Mouse (Mus musculus) megakaryocyte progenitor cell, adult 5-6 weeks (primary cell): Measurements from ENCODE around the gene Mamld1. TPM values are rescaled to one million over a fixed set of nuclear protein-coding genes. Genes with fewer than 3 reads are reported as not detected.
A peak's percentile ranks its signal among the peaks of the same experiment; 100 is the strongest.

Experiments used
- ATAC-seq: replicated peaks from 2 replicates; pipeline ENCODE4 v1.8.0; 2016; ENCODE audit warnings: mild to moderate bottlenecking, moderate TSS enrichment, inconsistent platforms; ENCODE audit not compliant: poor library complexity
- total RNA-seq, 2 experiments: library from RNA; stranded (forward) in 1 of 2; stranded (reverse) in 1 of 2; fragments of 157-497, 149-512 nt in 1 of 2; fragments of 200-1000 nt in 1 of 2; gene quantifications; 2 replicates each; pipeline versions ENCODE4 v1.2.3 to v1.2.4; 2015 to 2017

The Mamld1 gene
- total RNA-seq, 2 experiments from 2014 or later: not detected

DNA sequence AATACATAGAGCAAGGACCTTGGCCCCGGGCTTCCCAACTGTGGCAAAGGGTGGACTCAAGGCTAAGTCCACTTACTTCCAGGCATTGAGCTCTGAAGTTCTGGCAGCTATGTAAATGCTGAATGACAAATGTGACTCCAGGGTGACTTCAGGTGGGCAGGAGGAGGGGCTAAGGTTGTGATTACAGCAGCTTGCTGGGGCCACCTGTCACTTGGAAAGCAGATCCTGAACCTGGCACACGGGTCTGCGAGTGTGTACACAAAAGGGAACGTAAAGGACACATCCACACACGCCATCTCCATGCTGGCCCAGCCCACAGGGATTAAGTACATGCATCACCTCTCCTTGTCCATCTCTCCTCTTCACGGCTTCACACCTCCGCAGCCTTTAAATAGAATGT, 75.0 kb downstream of the Mamld1 start:
- ATAC-seq: no peak

DNA sequence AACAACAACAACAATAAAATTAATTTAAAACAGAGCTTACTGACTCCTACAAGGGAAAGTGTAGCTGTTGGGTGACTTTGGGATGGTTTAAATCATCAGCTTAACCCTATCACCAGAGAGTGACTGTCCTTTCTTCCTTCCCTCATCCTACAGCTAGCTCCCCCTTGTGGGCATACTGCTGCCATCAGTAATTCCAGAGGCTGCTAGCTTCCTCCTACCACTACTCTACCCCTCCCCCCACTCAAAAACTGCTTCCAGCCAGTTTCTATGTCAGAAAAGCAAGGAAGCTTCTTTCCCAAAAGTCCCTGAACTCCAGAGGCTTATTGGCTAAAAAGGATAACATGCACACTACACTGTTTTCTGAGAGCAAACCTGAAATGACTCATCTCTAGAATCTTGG, 81.4 kb downstream of the Mamld1 start:
- ATAC-seq: peak; percentile 69

DNA sequence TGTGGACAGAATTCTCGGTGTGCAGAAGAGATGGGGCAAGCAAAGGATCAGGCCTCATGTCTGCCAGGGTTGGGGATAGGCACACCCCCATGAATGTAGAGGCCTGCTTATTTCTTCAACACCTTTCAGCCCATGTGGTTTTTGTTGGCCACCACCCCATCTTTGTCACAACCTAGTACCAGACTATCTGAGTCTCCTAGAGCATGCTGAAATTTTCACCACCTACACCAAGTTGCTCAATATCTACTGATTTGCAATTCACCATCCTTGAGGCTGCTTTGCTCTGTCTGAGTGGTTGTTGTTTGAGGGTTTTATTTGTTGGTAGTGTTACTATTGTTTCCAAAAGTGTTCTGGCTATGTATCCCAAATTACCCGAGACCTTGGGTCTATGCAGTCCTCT, 91.3 kb downstream of the Mamld1 start:
- ATAC-seq: no peak

DNA sequence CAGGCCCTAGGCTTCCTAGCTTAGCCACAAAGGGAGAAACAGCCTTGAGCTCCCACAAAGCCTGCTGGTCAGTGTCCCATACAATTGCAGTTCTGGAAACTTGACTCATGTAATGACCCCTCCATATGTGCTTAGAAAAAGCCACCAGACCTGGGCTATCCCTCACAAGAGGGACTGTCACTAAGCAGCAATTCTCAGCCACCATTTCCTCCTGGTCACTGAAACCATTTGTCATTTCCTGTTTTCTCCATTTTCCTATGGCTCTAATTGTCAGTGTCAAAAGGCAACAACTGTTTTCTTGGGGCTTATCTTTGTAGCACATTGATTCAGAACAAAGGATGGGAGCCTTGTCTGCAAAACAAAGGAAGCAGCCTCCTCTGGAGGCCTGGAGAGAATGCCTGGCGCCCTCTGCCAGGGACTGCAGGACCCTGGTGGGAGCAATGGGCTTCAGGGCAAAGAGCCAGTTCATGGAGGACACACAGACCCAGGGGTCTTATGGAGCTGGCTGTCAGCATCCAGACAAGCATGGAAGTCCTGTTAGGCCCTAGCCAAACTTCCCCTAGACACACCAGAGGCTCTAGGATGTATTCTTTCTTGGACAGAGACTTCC, 99.5 kb downstream of the Mamld1 start:
- ATAC-seq: no peak

DNA sequence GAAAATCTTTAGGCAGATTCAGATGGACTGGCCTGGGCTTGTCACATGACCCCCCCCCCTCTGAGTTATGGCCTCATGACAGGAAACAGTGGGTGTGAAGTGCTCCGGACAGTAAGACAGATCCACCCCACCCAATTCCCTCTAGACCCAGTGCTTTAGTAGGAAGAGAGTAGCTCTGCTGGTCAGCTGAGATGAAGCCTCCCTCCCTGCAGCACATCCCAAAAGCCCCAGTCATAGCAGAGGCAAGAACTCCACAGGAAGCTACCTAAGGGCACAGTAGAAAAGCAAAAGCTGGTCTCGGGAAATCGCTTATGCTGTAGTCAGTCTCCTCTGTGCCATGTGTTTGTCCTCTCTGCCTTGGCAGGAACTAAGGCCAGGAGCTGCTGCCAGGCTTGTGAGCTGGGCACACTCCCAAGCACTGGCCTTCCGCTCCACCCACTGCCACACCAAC, 100.5 kb downstream of the Mamld1 start:
- no peak for ATAC-seq

DNA sequence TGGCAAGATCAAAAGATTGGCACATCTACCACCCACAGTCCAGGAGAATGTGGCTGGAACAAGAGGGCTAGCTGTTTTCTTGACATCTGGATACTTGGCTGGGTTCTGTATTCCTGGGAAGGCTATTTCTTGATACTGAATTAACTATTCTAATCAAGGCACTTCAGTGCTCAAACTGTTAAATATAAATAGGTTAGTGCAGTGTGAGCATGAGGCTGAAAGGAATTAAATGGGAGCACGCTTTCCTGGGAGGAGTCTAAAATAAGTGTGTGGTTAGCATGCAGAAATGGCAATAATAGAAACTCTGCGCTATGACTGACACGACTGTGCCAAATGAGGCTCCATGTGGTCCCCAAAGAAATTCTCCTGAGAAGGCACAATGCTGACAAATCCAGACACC, 131.5 kb downstream of the Mamld1 start:
- ATAC-seq: no peak

DNA sequence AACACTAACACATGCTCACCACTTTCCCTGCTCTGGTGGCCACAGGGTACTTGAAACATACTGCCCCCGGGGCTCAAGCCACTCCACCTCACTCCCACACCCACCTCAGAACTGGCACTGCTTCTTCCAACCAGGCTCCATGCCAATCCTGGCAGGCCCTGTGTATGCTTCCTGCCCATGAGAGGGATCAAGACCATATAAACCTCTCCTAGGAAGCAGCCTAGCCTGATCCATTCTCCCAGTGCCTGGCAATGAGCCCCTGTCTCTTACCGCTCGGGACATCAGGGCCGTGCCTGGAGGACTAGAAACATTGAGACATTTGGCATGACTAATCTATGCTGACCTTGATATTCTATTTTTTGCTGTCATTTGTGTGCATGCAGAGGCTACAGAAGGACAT, 133.6 kb downstream of the Mamld1 start:
- no peak for ATAC-seq

DNA sequence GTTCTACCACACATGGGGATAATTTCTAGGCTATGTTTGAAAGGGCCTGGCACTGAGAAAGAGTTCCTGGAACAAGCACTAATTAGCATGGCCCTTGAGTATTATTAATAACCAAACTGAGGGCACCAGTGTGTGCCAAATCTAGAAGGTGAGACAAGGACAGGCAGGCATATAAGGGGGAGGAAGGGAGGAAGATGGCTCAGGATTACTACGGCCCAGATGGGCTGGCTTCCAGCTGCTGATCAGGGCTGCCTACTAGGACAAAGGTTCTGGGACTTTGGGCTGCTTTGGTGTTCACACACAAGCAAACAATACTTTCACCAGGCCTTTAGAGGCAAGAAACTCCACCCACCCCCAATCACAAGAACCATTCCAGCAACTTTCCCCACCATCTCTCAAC, 136.3 kb downstream of the Mamld1 start:
- ATAC-seq: no peak

DNA sequence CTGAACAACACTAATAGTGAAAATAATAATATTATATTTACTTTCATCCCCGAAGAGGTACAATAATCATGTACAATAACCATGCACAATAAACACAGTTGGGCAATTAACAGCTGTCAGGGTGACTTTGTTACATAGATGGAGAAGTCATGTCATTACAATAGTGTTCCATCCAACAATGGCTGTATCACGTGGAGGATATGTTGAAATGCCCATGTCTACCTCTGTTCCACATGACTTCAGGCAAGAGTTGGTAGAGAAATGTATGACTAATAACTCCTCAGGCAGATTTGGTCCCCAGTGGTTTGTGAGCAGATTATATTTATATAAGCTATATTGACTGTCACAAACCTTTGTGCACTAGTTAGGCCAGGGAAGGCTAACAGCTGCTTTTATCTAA, 154.7 kb downstream of the Mamld1 start:
- peak; percentile 53 for ATAC-seq

Other genes starting within 250 kb of the Mamld1 start
- 27.0 and 31.6 TPM in 2 replicates for gene Mtm1, start 160.5 kb downstream of the Mamld1 start, total RNA-seq (2015)
- gene Mtm1, start 160.5 kb downstream of the Mamld1 start, total RNA-seq (2017): 32.1 and 38.2 TPM in 2 replicates